Mouse (Mus musculus) kidney, embryonic 15.5 days (tissue): ENCODE results near the gene Gm28374. TPM values are rescaled to one million over a fixed set of nuclear protein-coding genes. Genes with fewer than 3 reads are reported as not detected.
A peak's percentile ranks its signal among the peaks of the same experiment; 100 is the strongest.

Experiments
- ATAC-seq: fragments of 200-750 bp; cut with Nextera tagmentation; replicated peaks from 2 replicates; pipeline ENCODE4 v1.8.0; 2017; ENCODE audit warnings: moderate TSS enrichment; ENCODE audit not compliant: low FRiP score
- H3K27ac ChIP-seq: fragments of 300-500 bp; sonication (generic); 2 replicates; pipeline ENCODE4 v1.5.1; 2015; ENCODE audit warnings: mild to moderate bottlenecking, inconsistent platforms
- H3K27me3 ChIP-seq: fragments of 300-500 bp; sonication (generic); 2 replicates; pipeline ENCODE4 v1.6.1; 2015; ENCODE audit warnings: inconsistent platforms
- H3K36me3 ChIP-seq: fragments of 300-500 bp; sonication (generic); 2 replicates; pipeline ENCODE4 v1.6.1; 2015; ENCODE audit warnings: inconsistent platforms
- H3K4me1 ChIP-seq: fragments of 300-500 bp; sonication (generic); 2 replicates; pipeline ENCODE4 v1.6.1; 2015; ENCODE audit warnings: inconsistent platforms
- H3K4me2 ChIP-seq: fragments of 300-500 bp; sonication (generic); 2 replicates; pipeline ENCODE4 v1.6.1; 2015; ENCODE audit warnings: moderate library complexity, mild to moderate bottlenecking, inconsistent platforms
- H3K4me3 ChIP-seq: fragments of 300-500 bp; sonication (generic); replicated peaks from 2 replicates; pipeline ENCODE4 v1.5.1; 2015; ENCODE audit warnings: mild to moderate bottlenecking, inconsistent platforms
- H3K9ac ChIP-seq: fragments of 300-500 bp; sonication (generic); 2 replicates; pipeline ENCODE4 v1.6.1; 2015; ENCODE audit warnings: mild to moderate bottlenecking, inconsistent platforms
- H3K9me3 ChIP-seq: fragments of 300-500 bp; sonication (generic); replicated peaks from 2 replicates; pipeline ENCODE4 v1.6.1; 2016; ENCODE audit warnings: inconsistent platforms
- WGBS: fragments of 180-500 bp; shearing (Covaris S2); methylation state at CpG from one replicate; pipeline ENCODE4 v1.1.7; 2015; ENCODE audit warnings: mixed read lengths; 5-methylcytosine and 5-hydroxymethylcytosine counted together
- polyA plus RNA-seq: library from polyadenylated mRNA; unstranded; fragments of >200 nt; fragmentation: Nextera tagmentation; extraction: Ambion mirVana; gene quantifications from 2 replicates; pipeline ENCODE4 v1.2.1, GENCODE M21; 2015

The Gm28374 gene
- polyA plus RNA-seq, 1 experiment from 2014 or later = 1.6 TPM

DNA sequence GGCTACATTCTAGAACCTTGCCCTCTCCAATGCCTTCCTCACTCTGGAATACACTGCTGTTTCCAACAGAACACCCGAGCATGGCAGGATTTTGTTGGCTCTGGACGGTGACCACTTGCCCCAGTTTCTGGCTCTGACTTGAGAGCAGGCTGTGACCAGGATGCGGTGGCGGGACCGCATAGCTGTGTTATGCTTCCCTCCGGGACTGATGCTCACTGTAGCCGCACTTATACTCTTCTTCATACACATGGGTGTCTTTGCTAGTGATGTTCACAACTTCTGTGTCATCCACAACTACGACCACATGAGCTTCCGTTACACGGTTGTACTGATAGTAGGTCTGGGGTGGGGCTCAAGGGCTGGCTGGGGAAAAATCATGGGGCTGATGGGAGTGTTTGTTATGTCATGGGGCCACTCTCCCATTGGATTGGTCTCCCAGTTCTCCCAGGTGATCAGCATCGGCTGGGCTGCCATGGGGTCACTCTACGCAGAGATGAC, 2.0 kb downstream of the Gm28374 start, which contains the start of gene Tmem262:
Gene Tmem262, plus strand, starts transcription at position 51 of the 498 bp plus-strand sequence.
- Histone ChIP-seq H3K9ac (no peak within 1 kb of the TSS), H3K4me2 (no peak within 1 kb of the TSS), H3K4me1 (peaks cover 39% of the 10 kb centered on the region), H3K9me3 (no peaks in the 10 kb centered on the region), H3K27me3 (no peaks in the 10 kb centered on the region), H3K27ac (no peak within 1 kb of the TSS), H3K36me3 (peaks cover 47% of the 10 kb centered on the region), H3K4me3 (no peak within 1 kb of the TSS)
- no peak for ATAC-seq
- 92% methylated on average over 12 of the region's 12 CpGs for WGBS

DNA sequence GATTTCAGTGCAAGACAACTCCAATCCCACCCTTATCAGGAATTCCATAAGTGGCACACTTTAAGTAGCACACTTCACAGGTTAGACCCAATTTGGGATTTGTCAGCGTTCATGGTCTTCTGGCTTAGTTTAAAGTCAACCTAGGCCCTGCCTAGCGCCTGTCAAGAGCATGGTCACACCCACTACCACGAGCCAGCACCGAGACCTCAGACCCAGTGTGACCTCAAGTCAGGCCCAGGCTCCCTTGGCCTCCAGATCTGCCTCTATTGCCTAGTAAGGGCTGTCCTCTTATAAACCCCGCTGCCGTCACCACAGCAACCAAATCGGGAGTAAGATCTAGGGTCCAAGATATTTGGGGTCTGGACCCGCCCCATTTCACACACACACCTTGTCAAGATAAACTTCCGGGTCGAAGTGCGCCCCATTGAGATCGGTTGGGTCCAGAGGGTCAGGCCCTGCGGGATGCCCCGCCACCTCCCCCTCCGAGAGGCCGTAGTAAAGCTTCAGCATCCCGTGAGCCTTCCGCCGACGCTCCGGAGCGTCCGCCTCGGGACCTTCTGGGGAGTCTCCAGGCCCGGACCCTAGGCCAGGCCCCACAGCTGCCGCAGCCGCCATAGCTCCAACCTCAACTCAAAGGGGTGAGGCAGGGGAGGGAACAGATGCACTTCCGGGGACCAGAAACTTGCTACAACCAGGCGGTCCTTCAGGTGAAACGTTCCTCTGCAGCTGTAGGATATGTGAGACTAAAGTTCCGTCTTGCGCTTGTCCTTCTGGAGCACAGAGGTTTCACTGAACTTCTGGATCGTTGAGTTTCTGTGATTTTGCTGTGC, 5.3 kb downstream of the Gm28374 start, which contains the start of gene Vps51:
Gene Vps51, minus strand, starts transcription at position 668 of the 830 bp plus-strand sequence.
- peak; percentile 80 for ATAC-seq
- peak within 1 kb of the TSS; percentile 92 for H3K27ac ChIP-seq
- H3K36me3 ChIP-seq = peaks cover 53% of the 10 kb centered on the region
- peak within 1 kb of the TSS; percentile 92 for H3K4me2 ChIP-seq
- WGBS = under 1% methylated on average over 33 of the region's 33 CpGs
- no peaks in the 10 kb centered on the region for H3K9me3 ChIP-seq
- no peaks in the 10 kb centered on the region for H3K27me3 ChIP-seq
- peaks cover 30% of the 10 kb centered on the region for H3K4me1 ChIP-seq
- H3K4me3 ChIP-seq = peak within 1 kb of the TSS; percentile 94
- peak within 1 kb of the TSS; percentile 80 for H3K9ac ChIP-seq

DNA sequence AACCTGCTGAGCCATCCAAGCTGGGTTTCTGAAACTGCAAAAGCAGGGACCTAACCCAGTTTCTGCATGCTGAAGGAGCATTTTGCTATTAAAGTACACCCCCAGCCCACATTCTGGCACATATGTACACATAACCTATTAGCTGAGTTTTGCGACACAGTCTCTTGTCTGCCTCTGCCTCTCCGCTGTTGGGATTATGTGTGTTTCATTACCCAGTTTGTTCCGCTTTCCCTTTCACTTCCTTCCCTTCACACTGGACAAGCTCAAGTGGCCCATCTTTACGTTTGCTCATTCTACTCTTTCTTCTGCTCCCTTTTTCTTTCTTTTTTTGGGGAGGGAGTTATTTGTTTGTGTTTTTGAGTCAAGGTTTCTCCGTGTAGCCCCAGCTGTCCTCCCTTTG, 8.2 kb downstream of the Gm28374 start:
- WGBS = 87% methylated on average over 5 of the region's 5 CpGs
- Histone ChIP-seq H3K36me3 (peaks cover 56% of the 10 kb centered on the region), H3K9me3 (no peaks in the 10 kb centered on the region), H3K27me3 (no peaks in the 10 kb centered on the region), H3K4me3 (no peak overlapping the region), H3K4me1 (peaks cover 30% of the 10 kb centered on the region), H3K27ac (no peak overlapping the region), H3K4me2 (no peak overlapping the region), H3K9ac (no peak overlapping the region)
- no peak for ATAC-seq

DNA sequence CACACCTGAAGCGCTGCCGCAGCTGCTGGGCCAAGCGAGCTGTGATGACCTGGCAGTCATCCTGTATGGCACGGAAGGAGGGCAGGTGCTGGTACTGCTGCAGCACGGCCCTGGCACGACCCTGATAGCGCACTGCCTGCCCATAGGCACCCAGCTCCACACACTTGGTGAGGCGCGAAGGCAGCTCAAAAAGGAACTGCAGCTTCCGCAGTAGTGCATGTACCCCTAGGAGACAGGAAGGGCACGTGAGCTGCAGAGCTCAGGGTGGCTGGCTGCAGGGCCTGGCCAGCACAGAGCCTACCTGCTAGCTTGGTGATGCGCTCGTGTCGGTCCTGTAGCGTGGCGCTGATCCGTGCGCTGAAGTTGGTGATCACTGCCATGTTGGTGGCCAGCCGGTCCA, 10.8 kb downstream of the Gm28374 start:
- Histone ChIP-seq H3K9me3 (no peaks in the 10 kb centered on the region), H3K36me3 (peaks cover 60% of the 10 kb centered on the region), H3K27me3 (no peaks in the 10 kb centered on the region), H3K9ac (no peak overlapping the region), H3K4me1 (peaks cover 40% of the 10 kb centered on the region), H3K4me2 (no peak overlapping the region), H3K27ac (no peak overlapping the region), H3K4me3 (no peak overlapping the region)
- 93% methylated on average over 19 of the region's 19 CpGs for WGBS
- ATAC-seq = no peak

DNA sequence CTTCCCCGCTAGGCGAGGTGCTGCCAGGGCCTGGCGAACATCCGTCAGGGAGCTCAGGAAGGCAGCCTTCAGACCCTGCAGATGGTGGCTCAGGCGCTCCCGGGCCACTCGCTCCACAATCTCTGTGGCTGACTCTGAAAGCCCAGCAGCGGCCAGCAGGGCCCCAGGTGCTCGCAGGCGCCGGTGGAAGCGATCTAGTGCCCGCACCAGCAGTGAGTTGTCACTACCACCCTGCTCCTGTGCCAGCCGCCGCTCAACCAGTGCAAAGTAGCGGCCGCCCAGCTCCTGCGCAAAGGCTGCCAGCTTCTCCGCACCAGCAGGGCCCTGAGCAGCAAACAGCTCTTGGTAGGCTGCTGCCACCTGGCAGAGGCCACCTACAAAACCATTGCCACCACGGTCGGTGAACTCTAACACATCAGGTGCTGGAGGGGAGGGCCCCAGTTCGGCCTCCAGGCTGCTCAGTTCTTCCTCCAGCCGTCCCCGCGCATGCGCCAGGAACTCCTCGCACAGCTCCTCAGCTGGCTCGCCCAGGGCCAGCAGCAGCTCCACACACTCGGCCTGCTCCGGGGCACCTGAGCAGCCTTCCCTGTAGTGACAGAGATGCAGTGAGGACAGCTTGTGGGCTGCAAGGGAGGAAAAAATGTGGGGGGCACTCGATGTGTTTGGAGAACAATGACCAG, 11.3 kb downstream of the Gm28374 start:
- Histone ChIP-seq H3K4me2 (no peak overlapping the region), H3K36me3 (peaks cover 60% of the 10 kb centered on the region)
- ATAC-seq = no peak

DNA sequence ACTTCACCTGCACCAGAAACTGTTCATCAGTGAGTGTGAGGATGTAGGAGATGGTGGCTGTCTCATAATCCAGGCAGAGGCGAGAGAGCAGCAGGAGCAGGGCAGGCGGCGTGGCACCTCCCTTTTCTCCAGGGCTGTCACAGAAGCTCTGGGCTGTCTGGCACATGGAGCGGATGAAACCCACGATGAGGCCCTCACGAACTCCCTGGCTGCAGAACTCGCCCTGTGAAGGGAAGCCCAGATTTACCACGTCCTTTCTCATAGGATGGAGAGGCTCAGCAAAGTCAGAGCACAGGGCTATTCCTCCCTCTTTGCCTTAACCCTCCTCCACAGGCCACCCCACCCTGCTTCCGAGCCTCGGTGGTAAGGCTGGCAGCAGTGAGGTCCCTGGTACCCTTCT, 12.2 kb downstream of the Gm28374 start:
- 89% methylated on average over 10 of the region's 10 CpGs for WGBS
- no peaks in the 10 kb centered on the region for H3K9me3 ChIP-seq
- peaks cover 55% of the 10 kb centered on the region for H3K36me3 ChIP-seq
- no peaks in the 10 kb centered on the region for H3K27me3 ChIP-seq
- H3K9ac ChIP-seq = no peak overlapping the region
- H3K27ac ChIP-seq = no peak overlapping the region
- H3K4me3 ChIP-seq = no peak overlapping the region
- peaks cover 31% of the 10 kb centered on the region for H3K4me1 ChIP-seq
- H3K4me2 ChIP-seq = no peak overlapping the region
- ATAC-seq = no peak

More for the DNA sequence above, 11.3 kb downstream of the Gm28374 start:
- no peak overlapping the region for H3K9ac ChIP-seq
- no peak overlapping the region for H3K4me3 ChIP-seq
- no peaks in the 10 kb centered on the region for H3K27me3 ChIP-seq
- H3K9me3 ChIP-seq = no peaks in the 10 kb centered on the region
- H3K4me1 ChIP-seq = peaks cover 40% of the 10 kb centered on the region
- H3K27ac ChIP-seq = no peak overlapping the region
- WGBS = 90% methylated on average over 31 of the region's 31 CpGs

DNA sequence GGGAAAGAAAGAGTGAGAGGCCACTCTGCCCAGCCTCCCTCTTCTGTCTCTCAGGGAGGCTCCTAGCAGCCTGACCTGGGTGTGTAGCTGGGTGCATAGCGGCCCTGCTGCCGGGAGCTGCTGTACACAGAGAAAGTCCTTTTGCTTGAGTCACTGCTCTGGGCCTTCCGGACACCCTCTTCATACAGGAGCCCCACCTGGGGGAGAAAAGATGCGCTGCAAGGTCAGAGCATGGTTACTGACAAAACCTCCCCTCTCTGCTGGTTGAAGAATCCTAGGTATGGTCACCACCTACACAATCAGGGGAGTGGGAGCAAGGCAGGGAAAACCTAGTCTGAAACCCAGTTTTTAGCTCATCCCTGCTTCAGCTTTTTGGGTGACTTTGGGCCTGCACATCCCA, 13.1 kb downstream of the Gm28374 start:
- no peak overlapping the region for H3K27ac ChIP-seq
- peaks cover 47% of the 10 kb centered on the region for H3K36me3 ChIP-seq
- peaks cover 29% of the 10 kb centered on the region for H3K4me1 ChIP-seq
- H3K27me3 ChIP-seq = no peaks in the 10 kb centered on the region
- 77% methylated on average over 4 of the region's 4 CpGs for WGBS
- H3K9me3 ChIP-seq = no peaks in the 10 kb centered on the region
- no peak overlapping the region for H3K9ac ChIP-seq
- H3K4me3 ChIP-seq = no peak overlapping the region
- no peak for ATAC-seq
- no peak overlapping the region for H3K4me2 ChIP-seq

DNA sequence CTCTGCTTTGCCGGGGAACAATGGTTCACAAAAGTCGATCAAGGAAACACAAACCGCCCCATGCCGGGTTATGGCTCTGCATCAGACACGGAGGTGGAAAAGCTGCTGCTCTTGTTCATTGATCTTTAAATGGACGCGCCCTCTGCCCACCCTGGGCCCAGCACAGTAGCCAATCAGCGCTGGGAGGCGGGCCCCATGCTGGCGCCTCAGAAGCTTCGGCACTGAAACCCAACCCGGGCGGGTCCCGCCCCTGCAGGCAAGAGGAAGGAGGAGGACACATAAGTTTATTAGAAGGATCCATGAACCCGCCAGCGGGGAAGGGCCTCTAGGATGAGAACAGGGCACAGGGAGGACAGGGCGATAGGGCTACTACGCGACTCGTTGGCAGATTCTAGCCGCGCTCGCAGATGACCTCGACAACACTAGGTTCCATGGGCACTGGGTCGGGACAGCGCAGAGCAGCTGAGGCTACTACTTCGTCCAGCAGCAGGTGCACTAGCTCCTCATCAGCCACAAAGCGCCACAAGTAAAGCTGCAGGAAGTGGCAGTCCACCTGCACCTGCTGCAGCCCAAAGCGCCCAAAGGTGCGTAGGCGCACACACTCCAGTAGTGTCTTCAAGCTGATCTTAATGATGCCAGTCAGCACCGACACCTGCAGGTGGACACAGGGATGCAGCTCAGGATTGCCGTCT, 14.2 kb downstream of the Gm28374 start, which contains the start of gene Tm7sf2:
Gene Tm7sf2, minus strand, starts transcription at position 650 of the 692 bp plus-strand sequence.
- peak; percentile 95 for ATAC-seq
- H3K27me3 ChIP-seq = no peaks in the 10 kb centered on the region
- H3K27ac ChIP-seq = peak within 1 kb of the TSS; percentile 88
- H3K4me3 ChIP-seq = peak within 1 kb of the TSS; percentile 52
- no peaks in the 10 kb centered on the region for H3K9me3 ChIP-seq
- peak within 1 kb of the TSS; percentile 95 for H3K4me2 ChIP-seq
- H3K9ac ChIP-seq = peak within 1 kb of the TSS; percentile 61
- peaks cover 36% of the 10 kb centered on the region for H3K4me1 ChIP-seq
- peaks cover 37% of the 10 kb centered on the region for H3K36me3 ChIP-seq
- WGBS = 7% methylated on average over 33 of the region's 33 CpGs

DNA sequence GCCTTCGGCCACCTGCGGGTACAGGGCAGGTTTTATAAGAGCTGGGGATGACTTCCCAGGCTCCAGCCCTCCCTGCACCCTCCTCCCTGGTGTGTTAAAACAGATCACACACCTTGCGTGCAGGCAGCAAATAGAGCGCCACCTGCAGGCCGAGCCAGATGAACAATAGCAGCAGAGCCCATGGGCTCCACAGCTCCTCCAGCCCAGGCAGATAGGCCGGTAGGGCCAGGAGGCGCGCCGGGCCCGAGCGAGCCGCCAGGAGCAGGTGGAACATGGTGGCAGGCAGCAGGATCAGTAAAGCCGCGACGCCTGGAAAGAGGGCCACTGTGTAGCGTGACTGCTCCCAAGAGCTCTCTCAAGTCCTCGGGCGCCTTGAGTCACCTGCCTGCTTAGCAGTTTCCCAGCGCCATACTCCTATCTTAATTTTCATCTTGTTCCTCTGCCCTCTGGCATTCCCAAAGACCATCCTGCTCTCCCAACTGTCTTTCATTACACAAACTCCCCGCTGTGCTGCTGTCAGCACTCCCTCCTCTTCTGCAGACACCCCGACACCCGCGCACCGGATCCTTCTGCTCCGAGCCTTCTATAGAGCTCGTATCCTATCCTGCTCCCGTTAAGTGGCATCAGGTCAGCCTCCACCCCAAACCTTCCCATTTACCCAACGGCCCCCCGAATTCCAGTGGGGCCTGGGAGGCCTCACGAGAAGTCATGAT, 14.9 kb downstream of the Gm28374 start:
- peak overlapping the region; percentile 52 for H3K4me3 ChIP-seq
- whole genome bisulfite sequencing = under 1% methylated on average over 30 of the region's 30 CpGs

DNA sequence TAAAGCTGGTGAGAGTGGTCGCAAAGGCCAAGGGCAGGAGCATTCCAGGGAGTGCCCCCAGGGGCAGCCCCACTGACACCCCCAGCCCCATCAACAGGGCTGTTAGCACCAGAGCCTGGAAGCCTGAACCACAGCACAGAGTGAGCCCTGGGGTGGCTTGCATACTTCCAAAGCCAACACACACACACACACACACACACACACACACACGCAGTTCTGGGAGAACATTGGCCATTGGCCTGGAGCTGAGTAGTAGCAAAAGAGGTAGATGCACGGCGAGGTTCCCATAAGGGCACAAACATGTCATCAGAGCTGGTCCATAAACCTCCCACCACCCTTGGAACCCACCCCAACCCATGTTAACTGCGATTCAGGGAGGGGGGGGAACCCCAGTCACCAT, 15.5 kb downstream of the Gm28374 start:
- H3K27me3 ChIP-seq = no peaks in the 10 kb centered on the region
- no peak for ATAC-seq
- peak overlapping the region; percentile 61 for H3K9ac ChIP-seq
- H3K27ac ChIP-seq = peak overlapping the region; percentile 88
- peak overlapping the region; percentile 95 for H3K4me2 ChIP-seq
- WGBS = 35% methylated on average over 5 of the region's 5 CpGs
- peak overlapping the region; percentile 52 for H3K4me3 ChIP-seq
- peaks cover 49% of the 10 kb centered on the region for H3K4me1 ChIP-seq
- peaks cover 31% of the 10 kb centered on the region for H3K36me3 ChIP-seq
- no peaks in the 10 kb centered on the region for H3K9me3 ChIP-seq

More for the DNA sequence above, 14.9 kb downstream of the Gm28374 start:
- ATAC-seq = peak; percentile 66
- peaks cover 33% of the 10 kb centered on the region for H3K36me3 ChIP-seq
- H3K9me3 ChIP-seq = no peaks in the 10 kb centered on the region
- H3K4me2 ChIP-seq = peak overlapping the region; percentile 95
- peak overlapping the region; percentile 61 for H3K9ac ChIP-seq
- peak overlapping the region; percentile 88 for H3K27ac ChIP-seq
- no peaks in the 10 kb centered on the region for H3K27me3 ChIP-seq
- H3K4me1 ChIP-seq = peaks cover 43% of the 10 kb centered on the region

DNA sequence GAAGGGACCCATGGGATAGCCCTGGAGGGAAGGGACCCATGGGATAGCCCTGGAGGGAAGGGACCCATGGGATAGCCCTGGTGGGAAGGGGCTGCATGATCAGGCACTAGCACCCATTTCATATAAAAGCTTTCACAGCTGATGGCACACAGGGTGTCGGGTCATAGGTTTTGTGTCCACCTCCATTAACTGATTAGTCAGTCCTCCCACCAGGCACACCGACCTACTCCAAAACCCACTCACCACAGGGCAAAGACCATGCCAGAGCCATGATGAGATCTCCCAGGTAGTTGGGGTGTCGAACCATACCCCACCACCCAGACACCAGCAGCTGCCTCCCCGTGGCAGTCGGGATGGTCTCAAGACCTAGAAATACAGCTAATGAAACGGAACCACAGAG, 19.0 kb downstream of the Gm28374 start:
- no peak overlapping the region; the same call in 1 of the 2 replicates for H3K4me3 ChIP-seq
- 90% methylated on average over 6 of the region's 6 CpGs for WGBS
- ATAC-seq = no peak
- H3K4me1 ChIP-seq = peaks cover 58% of the 10 kb centered on the region
- no peaks in the 10 kb centered on the region for H3K27me3 ChIP-seq
- no peak overlapping the region for H3K27ac ChIP-seq
- no peak overlapping the region for H3K9ac ChIP-seq
- no peaks in the 10 kb centered on the region for H3K9me3 ChIP-seq
- H3K4me2 ChIP-seq = peak overlapping the region; percentile 98
- peaks cover 19% of the 10 kb centered on the region for H3K36me3 ChIP-seq
